Mouse (Mus musculus): Measurements from ENCODE around the gene Vip. TPM values are rescaled to one million over a fixed set of nuclear protein-coding genes. Genes with fewer than 3 reads are reported as not detected.

Gene Vip
- polyA plus RNA-seq, 1 experiment, result not detected

DNA sequence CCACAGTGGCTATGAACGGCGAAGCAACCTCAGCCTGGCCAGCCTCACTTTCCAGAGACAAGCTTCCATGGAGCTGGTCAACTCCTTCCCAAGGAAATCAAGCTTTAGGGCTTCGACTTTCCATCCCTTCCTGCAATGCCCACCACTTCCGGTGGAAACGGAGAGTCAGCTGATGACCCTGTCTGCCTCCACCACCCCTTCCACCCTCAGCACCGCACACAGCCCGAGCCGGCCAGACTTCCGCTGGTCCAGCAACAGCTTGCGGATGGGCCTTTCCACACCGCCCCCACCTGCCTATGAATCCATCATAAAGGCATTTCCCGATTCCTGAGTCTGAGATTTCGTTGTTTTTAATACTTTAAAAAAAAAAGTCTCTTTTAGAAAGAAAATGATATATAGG lies 34.6 kb upstream of the Vip start:
- TF ChIP-seq POLR2A (IDR thresholded peaks at IDR 0.05; ENCODE audit: control insufficient read depth, low read depth, low read length) (no peak), CTCF (IDR thresholded peaks at IDR 0.05; ENCODE audit: control insufficient read depth, insufficient read depth, insufficient replicate concordance, low read depth, low read length) (no peak)
- Histone ChIP-seq H3K36me3 (ENCODE audit: control insufficient read depth, insufficient read depth, low read length) (no peaks in the 10 kb centered on the region), H3K4me3 (ENCODE audit: control insufficient read depth, low read depth, low read length) (peak overlapping the region; percentile 81), H3K27me3 (ENCODE audit: control insufficient read depth, insufficient read depth, low read length) (no peaks in the 10 kb centered on the region), H3K27ac (ENCODE audit: control insufficient read depth, insufficient read depth, low read depth, low read length) (no peak overlapping the region), H3K4me1 (ENCODE audit: control insufficient read depth, insufficient read depth, low read length) (peaks cover 6% of the 10 kb centered on the region)

DNA sequence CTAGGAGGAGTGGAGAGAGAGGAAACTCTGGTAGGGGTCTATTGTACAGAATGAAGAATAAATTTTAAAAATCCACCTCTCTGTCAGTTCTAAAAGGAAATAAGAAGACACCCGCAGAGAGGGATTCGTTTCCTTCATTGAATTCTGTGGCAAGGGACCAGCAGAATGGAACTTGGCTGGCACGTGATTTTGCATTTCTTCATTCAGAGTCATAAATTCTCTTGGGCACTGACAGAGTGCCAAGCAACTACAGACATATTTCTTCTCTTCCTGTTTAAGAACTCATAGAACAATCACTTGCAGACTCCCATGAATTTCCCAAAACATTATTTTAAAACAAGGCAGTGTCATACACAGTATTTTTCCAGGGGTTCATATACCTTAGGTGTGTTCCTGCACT lies 30.1 kb upstream of the Vip start:
- Histone ChIP-seq H3K36me3 (ENCODE audit: control insufficient read depth, insufficient read depth, low read length) (no peaks in the 10 kb centered on the region), H3K4me3 (ENCODE audit: control insufficient read depth, low read depth, low read length) (no peak overlapping the region), H3K27me3 (ENCODE audit: control insufficient read depth, insufficient read depth, low read length) (no peaks in the 10 kb centered on the region), H3K4me1 (ENCODE audit: control insufficient read depth, insufficient read depth, low read length) (peaks cover 4% of the 10 kb centered on the region; the same call in 1 of the 2 replicates), H3K27ac (ENCODE audit: control insufficient read depth, insufficient read depth, low read depth, low read length) (no peak overlapping the region)
- no peak for TF ChIP-seq POLR2A (IDR thresholded peaks at IDR 0.05; ENCODE audit: control insufficient read depth, low read depth, low read length)
- TF ChIP-seq CTCF (IDR thresholded peaks at IDR 0.05; ENCODE audit: control insufficient read depth, insufficient read depth, insufficient replicate concordance, low read depth, low read length), result no peak

DNA sequence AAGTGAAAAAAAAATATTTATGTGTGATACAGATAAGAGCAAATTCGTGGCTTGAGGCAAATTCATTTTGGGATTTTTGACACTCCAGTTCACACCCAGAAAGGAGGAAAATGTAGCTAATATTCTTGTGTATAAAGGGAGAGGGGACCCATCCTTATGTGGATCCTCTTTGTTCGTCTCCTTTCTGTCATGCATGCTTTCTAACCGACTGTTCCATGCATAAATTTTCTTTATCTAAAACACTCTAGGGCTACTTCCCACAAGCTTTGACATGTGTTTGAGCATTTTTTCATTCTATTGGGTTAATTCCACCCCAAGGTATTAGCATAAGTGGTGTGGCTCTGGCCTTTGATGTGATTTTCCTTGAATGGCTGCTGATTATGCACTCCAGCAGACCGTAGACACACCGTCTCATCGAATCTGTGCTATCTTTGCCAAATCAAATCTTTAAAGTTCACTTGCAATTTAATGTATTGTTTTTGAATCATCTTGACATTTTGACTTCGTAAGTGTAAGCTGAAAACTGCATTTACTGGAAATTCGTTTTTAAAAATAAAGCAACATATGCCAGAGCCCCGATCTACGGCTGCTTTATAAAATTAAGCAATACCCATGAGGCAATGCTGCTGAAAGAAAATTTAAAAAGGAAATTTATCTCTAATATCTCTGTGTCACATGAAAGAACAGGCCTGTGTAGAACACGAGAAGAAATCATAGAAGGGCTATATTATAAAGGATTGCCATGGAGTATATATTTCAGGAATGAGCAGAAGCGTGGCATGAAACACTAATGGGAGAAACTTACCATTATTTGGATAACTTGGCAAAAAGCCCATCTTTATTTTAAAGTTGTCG lies 23.6 kb upstream of the Vip start:
- Histone ChIP-seq H3K4me3 (ENCODE audit: control insufficient read depth, low read depth, low read length) (no peak overlapping the region), H3K27ac (ENCODE audit: control insufficient read depth, insufficient read depth, low read depth, low read length) (no peak overlapping the region), H3K27me3 (ENCODE audit: control insufficient read depth, insufficient read depth, low read length) (no peaks in the 10 kb centered on the region), H3K4me1 (ENCODE audit: control insufficient read depth, insufficient read depth, low read length) (no peaks in the 10 kb centered on the region), H3K36me3 (ENCODE audit: control insufficient read depth, insufficient read depth, low read length) (no peaks in the 10 kb centered on the region)
- TF ChIP-seq CTCF (IDR thresholded peaks at IDR 0.05; ENCODE audit: control insufficient read depth, insufficient read depth, insufficient replicate concordance, low read depth, low read length) (no peak), POLR2A (IDR thresholded peaks at IDR 0.05; ENCODE audit: control insufficient read depth, low read depth, low read length) (no peak)

DNA sequence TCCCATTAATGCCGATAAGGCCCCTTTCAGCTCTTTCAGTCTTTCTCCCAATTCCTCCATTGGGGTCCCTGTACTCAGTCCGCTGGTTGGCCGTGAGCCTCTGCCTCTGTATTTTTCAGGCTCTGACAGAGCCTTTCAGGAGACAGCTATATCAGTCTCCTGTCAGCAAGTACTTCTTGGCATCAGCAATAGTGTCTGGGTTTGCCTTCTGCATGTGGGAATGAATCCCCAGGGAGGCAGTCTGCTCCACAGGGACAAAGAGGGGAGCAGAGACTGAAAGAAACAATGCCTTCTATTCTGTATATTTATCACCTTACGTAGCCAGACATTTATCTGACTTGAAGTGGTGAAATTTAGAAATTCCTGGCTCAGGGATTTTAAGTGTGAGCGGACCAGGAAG lies 12.8 kb upstream of the Vip start:
- no peak for TF ChIP-seq POLR2A (IDR thresholded peaks at IDR 0.05; ENCODE audit: control insufficient read depth, low read depth, low read length)
- no peak overlapping the region for H3K27ac ChIP-seq (ENCODE audit: control insufficient read depth, insufficient read depth, low read depth, low read length)
- H3K27me3 ChIP-seq (ENCODE audit: control insufficient read depth, insufficient read depth, low read length), result no peaks in the 10 kb centered on the region
- H3K4me1 ChIP-seq (ENCODE audit: control insufficient read depth, insufficient read depth, low read length), result no peaks in the 10 kb centered on the region
- no peak overlapping the region for H3K4me3 ChIP-seq (ENCODE audit: control insufficient read depth, low read depth, low read length)
- H3K36me3 ChIP-seq (ENCODE audit: control insufficient read depth, insufficient read depth, low read length), result no peaks in the 10 kb centered on the region

DNA sequence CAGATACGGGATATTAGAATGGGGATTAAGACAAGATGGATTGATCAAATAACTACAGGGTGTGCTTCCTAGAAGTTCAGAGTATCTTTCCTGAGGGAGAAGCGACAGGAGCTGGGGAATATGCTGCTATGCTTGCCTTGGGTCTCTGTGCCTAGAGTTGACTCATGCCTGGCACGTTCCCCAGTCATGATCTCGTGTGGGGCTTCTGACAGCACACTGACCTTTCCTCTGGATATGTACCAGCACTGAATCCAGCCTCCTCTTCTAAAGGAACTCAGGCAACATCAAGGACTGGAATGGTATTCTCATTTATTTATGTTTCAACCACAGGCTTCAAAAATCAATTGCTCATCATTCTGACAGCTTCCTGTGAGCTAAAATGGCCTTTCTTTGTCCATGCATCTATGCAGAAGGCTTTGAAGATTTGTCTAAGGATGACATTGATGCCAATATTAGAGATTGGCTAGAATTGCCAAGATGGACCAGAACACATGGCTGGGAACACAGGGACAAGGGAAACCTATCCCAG lies 5.3 kb upstream of the Vip start:
- no peaks in the 10 kb centered on the region for H3K4me1 ChIP-seq (ENCODE audit: control insufficient read depth, insufficient read depth, low read length)
- no peak for TF ChIP-seq POLR2A (IDR thresholded peaks at IDR 0.05; ENCODE audit: control insufficient read depth, low read depth, low read length)
- no peak for TF ChIP-seq CTCF (IDR thresholded peaks at IDR 0.05; ENCODE audit: control insufficient read depth, insufficient read depth, insufficient replicate concordance, low read depth, low read length)
- no peaks in the 10 kb centered on the region for H3K36me3 ChIP-seq (ENCODE audit: control insufficient read depth, insufficient read depth, low read length)
- no peaks in the 10 kb centered on the region for H3K27me3 ChIP-seq (ENCODE audit: control insufficient read depth, insufficient read depth, low read length)
- no peak overlapping the region for H3K4me3 ChIP-seq (ENCODE audit: control insufficient read depth, low read depth, low read length)
- no peak overlapping the region for H3K27ac ChIP-seq (ENCODE audit: control insufficient read depth, insufficient read depth, low read depth, low read length)

DNA sequence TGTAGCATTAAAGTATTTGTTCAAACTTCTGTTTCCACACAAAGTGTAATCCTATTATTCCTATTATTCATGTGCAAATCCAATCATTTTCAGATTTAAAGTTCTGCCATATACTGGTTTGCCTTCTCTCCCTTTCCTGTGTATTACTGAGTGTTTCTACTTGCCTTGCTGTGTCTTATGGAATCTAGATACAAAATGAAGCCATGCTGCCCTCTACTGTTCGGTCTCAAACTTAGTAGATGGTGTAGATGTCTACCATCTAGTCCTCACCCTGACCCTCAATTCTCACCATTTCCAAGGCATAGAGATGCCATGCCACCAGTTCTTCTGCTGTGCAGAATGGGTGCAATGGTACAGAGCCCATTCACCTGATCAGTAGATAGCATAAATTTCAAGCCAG lies 4.7 kb upstream of the Vip start:
- H3K27me3 ChIP-seq (ENCODE audit: control insufficient read depth, insufficient read depth, low read length), result no peaks in the 10 kb centered on the region
- H3K4me3 ChIP-seq (ENCODE audit: control insufficient read depth, low read depth, low read length), result no peak overlapping the region
- no peak overlapping the region for H3K27ac ChIP-seq (ENCODE audit: control insufficient read depth, insufficient read depth, low read depth, low read length)
- H3K36me3 ChIP-seq (ENCODE audit: control insufficient read depth, insufficient read depth, low read length), result no peaks in the 10 kb centered on the region
- TF ChIP-seq CTCF (IDR thresholded peaks at IDR 0.05; ENCODE audit: control insufficient read depth, insufficient read depth, insufficient replicate concordance, low read depth, low read length) (no peak), POLR2A (IDR thresholded peaks at IDR 0.05; ENCODE audit: control insufficient read depth, low read depth, low read length) (no peak)
- H3K4me1 ChIP-seq (ENCODE audit: control insufficient read depth, insufficient read depth, low read length), result no peaks in the 10 kb centered on the region

GRCm38 (mm10) chr10:5637322-5637721 lies 1.7 kb upstream of the Vip start:
- Histone ChIP-seq H3K4me3 (ENCODE audit: control insufficient read depth, low read depth, low read length) (no peak overlapping the region), H3K36me3 (ENCODE audit: control insufficient read depth, insufficient read depth, low read length) (no peaks in the 10 kb centered on the region), H3K27me3 (ENCODE audit: control insufficient read depth, insufficient read depth, low read length) (no peaks in the 10 kb centered on the region), H3K27ac (ENCODE audit: control insufficient read depth, insufficient read depth, low read depth, low read length) (no peak overlapping the region), H3K4me1 (ENCODE audit: control insufficient read depth, insufficient read depth, low read length) (no peaks in the 10 kb centered on the region)
- TF ChIP-seq CTCF (IDR thresholded peaks at IDR 0.05; ENCODE audit: control insufficient read depth, insufficient read depth, insufficient replicate concordance, low read depth, low read length) (no peak), POLR2A (IDR thresholded peaks at IDR 0.05; ENCODE audit: control insufficient read depth, low read depth, low read length) (no peak)

Data from testis, adult 2 months (tissue).